Mouse (Mus musculus) lung, embryonic 14.5 days (tissue): Measurements from ENCODE around the gene Fzd9. TPM values are rescaled to one million over a fixed set of nuclear protein-coding genes. Genes with fewer than 3 reads are reported as not detected.

Experiments
- ATAC-seq: fragments of 200-750 bp; cut with Nextera tagmentation; 2 replicates; pipeline ENCODE4 v1.8.0; 2017; ENCODE audit warnings: mild to moderate bottlenecking, moderate TSS enrichment, moderate library complexity; ENCODE audit not compliant: insufficient read depth
- DNase-seq: peaks from one replicate; pipeline ENCODE4 v3.0.0-alpha.2; 2015
- H3K27ac ChIP-seq: fragments of 300-500 bp; sonication (generic); 2 replicates; pipeline ENCODE4 v1.5.1; 2014; ENCODE audit warnings: low read depth, mild to moderate bottlenecking, moderate library complexity
- H3K27me3 ChIP-seq: fragments of 300-500 bp; sonication (generic); 2 replicates; pipeline ENCODE4 v1.6.1; 2014; ENCODE audit warnings: low read length, control low read depth; ENCODE audit not compliant: insufficient read depth
- H3K36me3 ChIP-seq: fragments of 300-500 bp; sonication (generic); 2 replicates; pipeline ENCODE4 v1.6.1; 2014; ENCODE audit warnings: control low read depth; ENCODE audit not compliant: insufficient read depth
- H3K4me1 ChIP-seq: fragments of 300-500 bp; sonication (generic); 2 replicates; pipeline ENCODE4 v1.6.1; 2014; ENCODE audit warnings: antibody characterized with exemption, control low read depth; ENCODE audit not compliant: insufficient read depth
- H3K4me2 ChIP-seq: fragments of 300-500 bp; sonication (generic); 2 replicates; pipeline ENCODE4 v1.6.1; 2014; ENCODE audit warnings: mild to moderate bottlenecking
- H3K4me3 ChIP-seq: fragments of 300-500 bp; sonication (generic); 2 replicates; pipeline ENCODE4 v1.5.1; 2014; ENCODE audit warnings: low read depth, low read length
- H3K9ac ChIP-seq: fragments of 300-500 bp; sonication (generic); 2 replicates; pipeline ENCODE4 v1.6.1; 2014
- H3K9me3 ChIP-seq: fragments of 300-500 bp; sonication (generic); 2 replicates; pipeline ENCODE4 v1.6.1; 2016; ENCODE audit warnings: low read depth, low read length, control low read depth
- CTCF ChIP-seq: IDR thresholded peaks from 2 replicates; pipeline ENCODE4 v1.5.1; 2016; ENCODE audit warnings: antibody characterized with exemption, low read depth
- WGBS: fragments of 180-500 bp; shearing (Covaris S2); extraction: QIAGEN DNeasy Blood & Tissue Kit; methylation state at CpG from one replicate; pipeline ENCODE4 v1.1.7; 2014; 5-methylcytosine and 5-hydroxymethylcytosine counted together
- polyA plus RNA-seq: library from polyadenylated mRNA; unstranded; fragments of >200 nt; fragmentation: Nextera tagmentation; extraction: Ambion mirVana; gene quantifications from 2 replicates; pipeline ENCODE4 v1.2.1, GENCODE M21; 2014

Fzd9 gene
- polyA plus RNA-seq, 1 experiment from 2014 or later: 0.43 TPM

DNA sequence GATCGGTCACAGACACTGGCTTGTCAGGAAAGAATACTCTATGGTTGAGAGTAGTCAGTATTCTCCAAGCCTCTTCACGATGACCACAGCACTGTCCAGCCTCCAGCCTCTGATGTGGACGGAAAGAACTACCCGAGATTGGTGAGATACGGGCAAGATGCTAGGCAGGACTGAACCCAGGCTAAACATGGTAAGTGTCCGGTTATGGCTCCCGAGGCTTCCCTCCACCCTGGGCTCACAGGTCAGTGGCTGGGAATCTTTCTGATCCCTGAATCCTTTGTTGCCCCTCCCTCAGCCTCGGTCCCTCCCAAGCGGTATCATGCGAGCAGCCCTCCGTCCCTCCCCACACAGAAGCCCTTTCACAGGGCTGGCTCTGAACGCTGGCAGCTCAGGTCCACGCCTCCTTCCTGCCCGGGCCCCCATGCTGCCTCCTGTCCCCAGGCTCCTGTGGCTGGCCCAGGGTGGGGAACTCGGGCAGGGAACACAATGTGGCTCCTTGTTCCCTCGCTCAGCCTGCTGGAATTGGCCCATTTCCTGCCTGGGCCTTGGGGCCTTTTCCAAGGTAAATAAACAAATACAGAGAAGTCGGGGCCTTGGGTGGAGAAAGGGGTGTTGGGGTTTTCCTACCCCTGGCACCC, 13.0 kb upstream of the Fzd9 start:
- no peaks in the 10 kb centered on the region for H3K9me3 ChIP-seq
- H3K4me3 ChIP-seq: peak overlapping the region; percentile 14
- TF ChIP-seq CTCF: no peak
- H3K9ac ChIP-seq: peak overlapping the region; percentile 40
- H3K27ac ChIP-seq: peak overlapping the region; percentile 81
- peak overlapping the region; percentile 54 for H3K4me2 ChIP-seq
- H3K4me1 ChIP-seq: 0 out of 2 replicates have a peak, but pooled peaks cover 9% of the 10 kb centered on the region
- 9% methylated on average over 17 of the region's 17 CpGs for WGBS
- peak; percentile 88 for ATAC-seq
- DNase-seq: peak; percentile 68
- H3K36me3 ChIP-seq: no peaks in the 10 kb centered on the region
- no peaks in the 10 kb centered on the region for H3K27me3 ChIP-seq

DNA sequence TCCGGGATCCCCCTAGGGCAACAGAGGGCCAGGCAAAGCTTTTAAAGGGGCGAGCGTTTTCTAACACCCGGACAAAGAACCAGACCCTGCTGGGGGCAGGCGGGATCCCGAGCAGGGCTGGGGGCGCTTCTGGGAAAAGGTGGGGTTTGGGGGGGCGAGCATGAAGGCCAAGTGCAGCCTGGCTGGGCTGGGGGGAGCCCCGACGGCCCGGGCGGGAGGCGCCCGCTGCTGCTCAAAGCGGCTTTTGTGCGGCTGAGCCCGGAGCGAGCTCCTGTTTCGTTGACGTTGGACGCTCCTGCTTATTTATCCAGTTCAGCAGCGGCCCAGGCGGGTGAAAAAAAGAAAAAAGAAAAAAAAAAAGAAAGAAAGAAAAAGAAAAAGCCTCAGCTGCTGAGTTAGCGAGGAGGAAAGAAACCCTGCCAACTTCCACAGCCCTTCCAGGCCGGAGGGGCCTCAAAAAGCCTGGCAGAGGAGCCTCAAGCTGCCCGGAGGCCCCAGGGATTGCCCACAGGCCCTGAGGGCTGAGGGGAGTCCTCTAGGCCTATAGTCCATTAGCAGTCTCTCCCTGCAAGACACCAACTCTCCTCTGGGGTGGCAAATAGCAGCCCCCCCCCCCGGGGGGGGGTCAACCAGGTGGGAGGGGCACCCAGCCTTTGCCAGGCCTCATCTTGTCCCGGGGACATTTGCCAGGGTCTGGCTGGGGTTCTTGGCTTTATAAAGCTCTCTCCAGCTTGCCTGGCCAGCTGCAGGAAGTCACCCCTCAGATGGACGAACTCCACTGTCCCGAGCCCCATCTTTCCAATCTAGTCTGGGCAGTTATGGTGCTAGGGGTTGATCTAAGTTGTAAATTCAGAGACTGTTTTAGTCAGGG, 7.5 kb upstream of the Fzd9 start:
- no peaks in the 10 kb centered on the region for H3K4me1 ChIP-seq
- peak overlapping the region; percentile 27 for H3K4me3 ChIP-seq
- peak overlapping the region; percentile 78; the same call in 1 of the 2 replicates for H3K27ac ChIP-seq
- peak overlapping the region; percentile 55 for H3K9ac ChIP-seq
- H3K36me3 ChIP-seq: no peaks in the 10 kb centered on the region
- H3K4me2 ChIP-seq: peak overlapping the region; percentile 58
- no peaks in the 10 kb centered on the region for H3K27me3 ChIP-seq
- no peak for TF ChIP-seq CTCF
- H3K9me3 ChIP-seq: no peaks in the 10 kb centered on the region
- DNase-seq (peak; percentile 64), ATAC-seq (peak; percentile 59)
- WGBS: 20% methylated on average over 30 of the region's 30 CpGs

DNA sequence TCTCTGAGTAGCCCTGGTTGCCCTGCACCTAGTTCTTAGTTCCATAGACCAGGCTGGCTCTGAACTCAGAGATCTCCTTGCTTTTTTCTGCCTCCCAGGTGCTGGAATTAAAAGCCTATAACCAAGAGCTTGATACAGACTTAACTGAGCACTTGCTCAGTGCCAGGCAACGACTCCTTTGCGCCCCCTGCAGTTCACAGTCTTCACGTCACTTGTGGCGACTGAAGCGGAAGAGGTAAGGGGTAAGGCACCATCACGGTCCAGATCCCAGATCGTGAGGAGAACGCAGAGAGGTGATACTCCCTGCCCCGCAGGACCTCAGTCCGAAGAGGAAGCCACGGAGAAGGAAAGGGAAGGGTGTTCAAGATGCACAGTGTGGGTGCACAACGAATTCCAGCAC, 6.5 kb upstream of the Fzd9 start:
- 77% methylated on average over 12 of the region's 12 CpGs for WGBS
- no peak for ATAC-seq
- TF ChIP-seq CTCF: 0 out of 2 replicates have a peak, but pooled peaks have one; percentile 16
- Histone ChIP-seq H3K27me3 (no peaks in the 10 kb centered on the region), H3K9ac (no peak overlapping the region), H3K4me3 (no peak overlapping the region), H3K4me1 (no peaks in the 10 kb centered on the region), H3K4me2 (no peak overlapping the region), H3K36me3 (no peaks in the 10 kb centered on the region), H3K9me3 (no peaks in the 10 kb centered on the region), H3K27ac (no peak overlapping the region)
- DNase-seq: no peak

DNA sequence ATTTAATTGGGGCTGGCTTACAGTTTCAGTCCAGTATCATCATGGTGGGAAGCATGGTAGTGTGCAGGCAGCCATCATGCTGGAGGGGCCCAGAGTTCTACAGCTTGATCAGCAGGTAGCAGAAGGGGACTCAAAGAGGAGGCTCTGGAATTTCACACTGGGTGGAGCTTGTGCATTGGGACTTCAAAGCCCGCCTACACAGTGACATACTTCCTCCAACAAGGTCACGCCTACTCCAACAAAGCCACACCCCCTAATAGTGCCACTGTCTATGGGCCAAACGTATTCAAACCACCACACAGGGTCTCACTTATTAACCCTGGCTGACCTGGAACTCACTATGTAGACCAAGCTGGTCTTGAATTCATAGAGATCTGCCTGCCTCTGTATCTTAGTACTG, 5.1 kb upstream of the Fzd9 start:
- DNase-seq (no peak), ATAC-seq (no peak)
- Histone ChIP-seq H3K4me2 (no peak overlapping the region), H3K9ac (no peak overlapping the region), H3K4me3 (no peak overlapping the region), H3K27ac (no peak overlapping the region), H3K27me3 (no peaks in the 10 kb centered on the region), H3K4me1 (no peaks in the 10 kb centered on the region), H3K9me3 (no peaks in the 10 kb centered on the region), H3K36me3 (no peaks in the 10 kb centered on the region)
- 89% methylated on average over 3 of the region's 3 CpGs for WGBS
- TF ChIP-seq CTCF: no peak

DNA sequence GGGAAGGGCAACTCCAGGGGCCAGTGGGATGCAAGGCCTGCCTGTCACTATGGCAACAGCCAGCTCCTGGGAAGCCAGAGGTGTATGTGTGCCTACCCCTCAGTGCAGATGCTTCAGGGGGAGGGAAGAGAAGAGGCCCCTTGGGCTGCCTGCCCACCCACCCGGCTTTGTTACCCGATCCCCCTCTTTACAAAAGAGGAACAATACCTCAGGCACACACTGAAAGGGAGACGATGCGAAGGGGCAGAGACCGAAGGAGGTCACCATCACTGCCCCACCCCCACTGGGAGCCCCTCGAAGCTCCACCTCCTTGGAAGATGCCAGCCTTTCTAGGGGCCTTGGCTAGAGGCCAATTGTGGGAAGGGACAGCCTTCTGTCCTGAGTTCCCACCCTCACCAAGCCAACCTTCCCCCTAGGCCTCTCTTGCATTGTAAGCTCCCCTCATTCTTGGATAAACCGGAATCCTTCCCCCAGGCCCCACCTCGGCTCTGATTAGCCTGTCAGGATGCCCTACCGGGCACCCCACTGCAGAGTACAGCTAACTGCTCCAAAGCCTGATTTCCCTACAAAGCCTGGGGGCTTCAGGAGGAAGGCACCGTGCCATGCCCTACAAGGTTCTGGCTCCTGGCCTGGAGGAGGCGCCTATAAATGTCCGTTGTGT, 2.8 kb upstream of the Fzd9 start:
- Histone ChIP-seq H3K4me3 (no peak overlapping the region), H3K36me3 (no peaks in the 10 kb centered on the region), H3K4me1 (no peaks in the 10 kb centered on the region; the same call in 1 of the 2 replicates), H3K4me2 (no peak overlapping the region), H3K9ac (no peak overlapping the region), H3K27me3 (peaks cover 21% of the 10 kb centered on the region), H3K27ac (no peak overlapping the region), H3K9me3 (no peaks in the 10 kb centered on the region)
- peak; percentile 34 for DNase-seq
- TF ChIP-seq CTCF: no peak
- no peak for ATAC-seq
- 12% methylated on average over 12 of the region's 12 CpGs for WGBS

DNA sequence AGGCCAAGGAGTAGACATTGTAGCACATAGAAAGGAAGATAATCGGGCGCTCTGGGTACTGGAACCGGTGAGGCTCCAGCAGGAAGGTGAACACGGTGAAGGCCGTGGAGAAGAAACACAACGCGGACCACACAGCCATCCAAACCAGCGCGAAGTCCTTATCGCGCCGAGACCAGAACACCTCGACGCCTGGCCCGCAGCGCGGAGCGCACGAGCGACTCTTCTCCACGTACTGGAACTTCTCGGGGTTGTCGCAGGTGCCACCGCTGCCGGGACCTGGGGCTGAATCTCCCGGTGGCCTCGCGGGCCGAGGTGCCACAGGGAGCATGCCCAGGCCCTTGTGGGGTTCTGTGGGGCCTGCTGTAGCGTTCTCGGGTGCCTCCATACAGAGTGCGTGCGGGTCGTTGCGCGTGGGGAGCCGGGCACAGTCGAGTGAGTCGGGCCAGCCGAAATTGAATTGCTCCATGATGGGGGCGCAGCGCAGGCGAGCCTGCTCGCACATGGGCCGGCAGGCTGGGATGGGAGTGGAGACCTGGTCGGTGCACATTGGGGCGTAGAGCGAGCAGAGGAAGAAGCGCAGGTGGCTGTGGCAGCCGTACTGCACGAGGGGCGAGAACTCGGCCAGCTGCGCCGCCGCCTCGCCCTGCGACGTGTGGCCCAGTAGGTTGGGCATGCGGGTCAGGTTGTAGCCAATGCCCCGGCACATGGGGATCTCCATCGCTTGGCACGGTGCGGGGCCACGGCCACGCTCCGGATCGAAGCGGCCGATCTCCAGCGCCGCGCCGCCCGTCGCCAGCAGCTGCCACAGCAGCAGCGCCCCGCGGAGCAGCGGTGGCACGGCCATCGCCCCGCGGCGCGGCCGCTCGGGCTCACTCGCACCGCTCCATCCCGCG, 598 bp downstream of the Fzd9 start:
- Histone ChIP-seq H3K27ac (no peak overlapping the region), H3K36me3 (peaks cover 21% of the 10 kb centered on the region), H3K27me3 (peaks cover 23% of the 10 kb centered on the region), H3K4me3 (peak overlapping the region; percentile 56), H3K4me2 (peak overlapping the region; percentile 99), H3K4me1 (no peaks in the 10 kb centered on the region; the same call in 1 of the 2 replicates), H3K9ac (peak overlapping the region; percentile 44), H3K9me3 (no peaks in the 10 kb centered on the region)
- peak; percentile 36 for DNase-seq
- peak; percentile 66 for ATAC-seq
- WGBS: 2% methylated on average over 92 of the region's 92 CpGs
- no peak for TF ChIP-seq CTCF
